Mouse (Mus musculus) brain, adult 2 months (tissue): ENCODE measurements at regions not wholly inside any gene's neighbourhood (a gene's known extent, or its start where the extent isn't known, plus 50 kb on each side); places are given as distances from the start of the nearest gene placed in this dataset.
"Not testable (repeated sequence)": the region's sequence is repeated elsewhere in the genome, so short reads cannot be mapped to it uniquely, and the experiment has no call there.

Experiments
- DNase-seq: peaks from one replicate; pipeline ENCODE4 v3.0.0; 2011; ENCODE audit warnings: low read depth, low spot score

DNA sequence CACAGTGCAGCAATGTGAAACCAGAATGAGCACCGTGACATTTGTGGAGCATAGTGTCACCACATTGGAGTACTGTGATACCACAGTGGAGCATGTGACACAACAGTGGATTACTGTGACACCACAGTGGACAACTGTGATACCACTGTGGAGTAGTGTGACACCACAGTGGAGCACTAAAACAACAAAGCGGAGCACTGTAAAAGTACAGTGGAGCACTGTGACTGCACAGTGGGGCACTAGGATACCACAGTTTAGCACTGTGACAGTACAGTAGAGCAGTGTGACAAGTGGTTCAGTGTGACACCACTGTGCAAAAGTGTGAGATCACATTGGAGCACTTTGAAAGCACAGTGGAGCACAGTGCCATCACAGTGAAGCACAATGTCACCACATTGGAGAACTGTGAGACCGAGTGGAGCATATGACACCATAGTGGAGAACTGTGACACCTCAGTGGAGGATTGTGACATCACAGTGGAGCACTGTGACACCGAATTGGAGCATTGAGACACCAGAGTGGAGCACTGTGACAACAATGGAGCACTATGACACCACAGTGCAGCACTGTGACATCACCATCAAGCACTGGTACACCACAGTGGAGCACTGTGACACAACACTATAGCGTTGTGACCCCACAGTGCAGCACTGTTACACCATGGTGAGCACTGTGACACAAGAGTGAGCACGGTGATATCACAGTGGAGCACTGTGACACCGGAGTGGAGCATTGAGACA lies 86.6 kb upstream of the Vmn1r2 start:
- no peak for DNase-seq

DNA sequence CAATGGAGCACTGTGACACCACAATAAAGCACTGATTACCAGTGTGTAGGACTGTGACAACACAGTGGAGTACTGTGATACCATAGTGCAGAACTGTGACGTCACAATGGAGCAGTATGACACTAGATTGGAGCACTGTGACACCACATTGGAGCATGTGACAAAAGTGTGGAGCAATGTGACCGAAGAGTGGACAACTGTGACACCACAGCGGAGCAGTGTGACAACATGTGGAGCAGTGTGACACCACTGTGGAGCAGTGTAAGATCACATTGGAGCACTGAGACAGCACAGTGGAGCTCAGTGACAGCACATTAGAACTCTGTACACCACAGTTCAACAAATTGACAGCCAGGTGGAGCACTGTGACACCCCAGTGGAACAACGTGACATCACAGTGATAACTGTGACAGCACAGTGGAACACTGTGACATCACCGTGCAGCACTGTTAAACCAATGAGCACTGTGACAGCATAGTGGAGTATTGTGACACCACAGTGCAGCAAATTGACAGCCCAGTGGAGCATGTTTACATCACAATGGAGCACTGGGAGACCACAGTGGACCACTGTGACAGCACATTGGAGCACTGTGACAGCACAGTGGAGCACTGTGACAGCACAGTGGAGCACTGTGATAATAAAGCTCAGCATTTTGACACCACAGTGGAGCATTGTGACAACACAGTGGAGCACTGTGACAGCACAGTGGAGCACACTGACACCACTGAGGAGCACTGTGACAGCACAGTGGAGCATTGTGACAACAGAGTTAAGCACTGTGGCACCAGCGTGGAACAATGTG lies 85.8 kb upstream of the Vmn1r2 start:
- no peak for DNase-seq

DNA sequence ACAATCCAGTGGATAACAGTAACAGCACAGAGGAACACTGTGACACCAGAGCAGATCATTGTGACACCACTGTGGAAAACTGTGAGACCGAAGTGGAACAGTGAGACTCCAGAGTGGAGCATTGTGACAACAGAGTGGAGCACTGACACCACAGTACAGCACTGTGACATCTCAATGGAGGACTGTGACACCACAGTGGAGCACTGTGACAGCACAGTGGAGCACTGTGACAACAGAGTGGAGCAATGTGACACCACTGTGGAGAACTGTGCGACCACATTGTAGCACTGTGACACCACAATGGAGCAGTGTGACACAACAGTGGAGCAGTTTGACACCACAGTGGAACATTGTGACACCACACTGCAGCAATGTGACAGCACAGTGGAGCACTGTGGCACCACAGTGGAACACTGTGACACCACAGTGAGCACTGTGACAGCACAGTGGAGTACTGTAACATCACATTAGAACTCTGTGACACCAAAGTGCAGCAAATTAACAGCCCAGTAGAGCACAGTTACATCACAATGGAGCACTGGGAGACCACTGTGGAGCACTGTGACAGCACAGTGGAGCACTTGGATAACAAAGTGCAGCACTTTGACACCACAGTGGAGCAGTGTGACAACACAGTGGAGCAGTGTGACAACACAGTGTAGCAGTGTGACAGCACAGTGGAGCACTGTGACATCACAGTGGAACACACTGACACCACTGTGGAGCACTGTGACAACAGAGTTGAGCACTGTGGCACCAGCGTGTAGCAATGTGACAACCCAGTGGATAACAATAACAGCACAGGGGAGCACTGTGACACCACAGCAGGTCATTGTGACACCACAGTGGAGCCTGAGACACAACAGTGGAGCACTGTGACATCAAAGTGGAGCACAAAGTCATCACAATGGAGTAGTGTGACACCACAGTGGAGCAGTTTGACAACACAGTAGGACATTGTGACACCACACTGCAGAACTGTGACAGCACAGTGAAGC lies 84.9 kb upstream of the Vmn1r2 start:
- DNase-seq = no peak

DNA sequence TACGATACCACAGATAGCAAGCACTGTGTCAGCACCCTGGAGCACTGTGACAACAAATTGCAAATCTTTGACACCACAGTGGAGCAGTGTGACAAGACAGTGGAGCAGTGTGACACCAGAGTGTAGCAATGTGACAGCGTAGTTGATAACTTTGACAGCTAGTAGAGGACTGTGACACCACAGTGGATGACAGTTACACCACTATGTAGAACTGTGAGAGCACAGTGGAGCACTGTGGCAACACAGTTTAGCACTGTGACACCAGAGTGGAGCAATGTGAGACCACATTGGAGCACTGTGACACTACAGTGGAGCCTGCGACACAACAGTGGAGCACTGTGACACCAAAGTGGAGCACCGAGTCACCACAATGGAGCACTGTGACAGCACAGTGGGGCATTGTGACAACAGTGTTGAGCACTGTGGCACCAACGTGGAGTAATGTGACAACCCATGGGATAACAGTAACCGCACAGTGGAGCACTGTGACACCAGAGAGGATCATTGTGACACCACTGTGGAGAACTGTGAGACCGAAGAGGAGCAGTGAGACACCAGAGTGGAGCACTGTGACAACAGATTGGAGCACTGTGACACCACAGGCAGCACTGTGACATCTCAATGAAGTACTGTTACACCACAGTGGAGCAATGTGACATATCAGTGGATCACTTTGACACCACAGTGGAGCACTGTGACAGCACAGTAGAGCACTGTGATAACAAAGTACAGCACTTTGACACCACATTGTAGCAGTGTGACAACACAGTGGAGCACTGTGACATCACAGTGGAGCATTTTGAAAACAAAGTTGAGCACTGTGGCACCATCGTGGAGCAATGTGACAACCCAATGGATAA lies 83.7 kb upstream of the Vmn1r2 start:
- DNase-seq = no peak

DNA sequence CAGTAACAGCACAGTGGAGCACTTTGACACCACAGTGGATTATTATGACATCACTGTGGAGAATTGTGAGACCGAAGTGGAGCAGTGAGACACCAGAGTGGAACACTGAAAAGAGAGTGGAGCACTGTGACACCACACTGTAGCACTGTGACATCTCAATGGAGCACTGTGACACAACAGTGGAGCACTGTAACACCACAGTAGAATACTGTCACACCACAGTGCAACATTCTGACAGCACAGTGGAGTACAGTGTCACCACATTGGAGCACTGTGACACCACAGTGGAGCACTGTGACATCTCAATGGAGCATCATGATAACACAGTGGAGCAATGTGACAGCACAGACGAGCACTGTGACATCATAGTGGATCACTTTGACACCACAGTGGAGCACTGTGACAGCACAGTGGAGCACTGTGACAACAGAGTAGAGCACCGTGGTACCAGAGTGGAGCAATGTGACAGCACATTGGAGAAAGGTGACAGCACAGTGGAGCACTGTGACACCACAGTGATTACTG lies 83.0 kb upstream of the Vmn1r2 start:
- DNase-seq = no peak

DNA sequence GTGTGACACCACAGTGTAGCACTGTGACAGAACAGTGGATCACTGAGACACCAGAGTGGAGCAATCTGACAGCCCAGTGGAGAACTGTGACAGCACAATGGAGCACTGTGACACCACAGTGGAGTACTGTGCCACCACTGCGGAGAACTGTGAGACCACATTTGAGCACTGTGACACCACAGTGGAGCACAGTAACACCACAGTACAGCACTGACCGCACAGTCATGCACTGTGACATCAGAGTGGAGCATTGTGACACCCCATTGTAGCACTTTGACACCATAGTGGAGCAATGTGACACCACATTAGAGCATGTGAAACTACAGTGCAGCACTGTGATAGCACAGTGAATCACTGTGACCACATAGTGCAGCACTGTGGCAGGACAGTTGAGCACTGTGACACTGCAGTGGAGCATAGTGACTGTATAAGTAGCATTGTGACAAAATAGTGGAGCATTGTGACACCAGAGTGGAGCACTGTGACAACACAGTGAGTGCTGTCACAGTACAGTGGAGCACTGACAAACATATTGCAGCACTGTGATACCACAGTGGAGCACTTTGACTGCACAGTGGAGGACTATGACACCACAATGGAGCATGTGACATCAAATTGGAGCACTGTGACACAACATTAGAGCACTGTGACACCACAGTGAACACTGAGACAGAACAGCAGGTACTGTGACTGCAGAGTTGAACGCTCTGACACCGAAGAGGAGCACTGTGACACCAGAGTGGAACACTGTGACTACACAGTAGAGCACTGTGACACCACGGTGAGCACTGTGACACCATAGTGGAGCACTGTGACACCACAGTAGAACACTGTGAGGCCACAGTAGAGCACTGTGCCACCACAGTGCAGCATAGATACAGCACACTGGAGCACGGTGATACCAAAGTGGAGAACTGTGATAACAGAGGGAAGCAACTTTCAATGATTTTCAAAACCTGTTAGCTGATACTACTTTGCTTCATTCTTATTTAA lies 81.4 kb upstream of the Vmn1r2 start:
- DNase-seq = no peak

DNA sequence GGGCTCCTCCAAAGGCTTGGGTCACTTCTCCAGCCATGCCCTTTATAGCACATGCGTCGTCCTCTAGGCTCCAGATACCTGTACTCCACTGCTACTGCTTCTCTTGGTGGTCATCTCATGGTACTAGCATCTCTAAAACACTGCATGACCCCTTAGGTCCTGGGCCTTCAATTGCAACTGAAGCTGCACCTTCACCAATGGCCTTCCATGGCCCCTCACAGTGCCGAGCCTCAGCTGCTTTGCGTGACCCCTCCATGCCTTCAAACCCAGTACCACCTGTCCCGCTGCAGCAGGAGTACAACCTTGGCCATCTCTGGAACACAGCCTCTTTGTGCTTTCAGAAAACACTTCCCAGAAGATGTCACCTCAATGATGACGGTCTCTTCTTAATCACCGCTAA lies 79.5 kb upstream of the Vmn1r2 start:
- DNase-seq = not testable (repeated sequence)

DNA sequence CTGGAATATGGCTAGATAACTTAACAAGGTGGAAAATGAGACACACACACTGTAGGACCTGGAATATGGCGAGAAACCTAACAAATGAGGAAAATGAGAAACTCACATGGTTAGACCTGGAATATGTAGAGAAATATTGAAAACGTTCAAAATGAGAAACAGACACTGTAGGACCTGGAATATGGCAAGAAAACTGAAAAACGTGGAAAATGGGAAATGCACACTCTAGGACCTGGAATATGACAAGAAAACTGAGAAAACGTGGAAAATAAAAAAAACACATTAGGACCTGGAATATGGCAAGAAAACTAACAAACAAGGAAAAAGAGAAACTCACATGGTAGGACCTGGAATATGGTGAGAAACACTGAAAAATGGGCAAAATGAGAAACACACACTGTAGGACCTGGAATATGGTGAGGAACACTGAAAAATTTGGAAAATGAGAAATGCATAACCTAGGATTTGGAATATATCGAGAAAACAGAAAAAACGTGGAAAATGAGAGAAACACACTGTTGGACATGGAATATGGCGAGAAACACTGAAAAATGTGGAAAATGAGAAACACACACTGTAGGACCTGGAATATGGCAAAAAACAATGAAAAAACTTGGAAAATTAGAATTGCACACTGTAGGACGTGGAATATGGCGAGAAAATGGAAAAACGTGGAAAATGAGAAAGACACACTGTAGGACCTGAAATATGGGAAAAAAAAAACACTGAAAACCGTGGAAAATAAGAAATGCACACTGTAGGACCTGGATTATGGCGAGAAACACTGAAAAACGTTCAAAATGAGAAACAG lies 77.3 kb upstream of the Vmn1r2 start:
- DNase-seq = peak; percentile 13

DNA sequence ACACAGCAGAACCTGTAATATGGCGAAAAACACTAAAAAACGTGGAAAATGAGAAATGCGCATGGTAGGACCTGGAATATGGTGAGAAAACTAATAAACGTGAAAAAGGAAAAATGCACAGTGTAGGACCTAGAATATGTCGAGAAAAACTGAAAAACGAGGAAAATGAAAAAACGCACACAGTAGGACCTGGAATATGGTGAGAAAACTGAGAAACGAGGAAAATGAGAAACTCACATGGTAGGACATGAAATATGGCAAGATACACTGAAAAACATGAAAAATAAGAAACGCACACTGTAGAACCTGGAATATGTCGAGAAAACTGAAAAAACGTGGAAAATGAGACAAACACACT lies 76.8 kb upstream of the Vmn1r2 start:
- no peak for DNase-seq

DNA sequence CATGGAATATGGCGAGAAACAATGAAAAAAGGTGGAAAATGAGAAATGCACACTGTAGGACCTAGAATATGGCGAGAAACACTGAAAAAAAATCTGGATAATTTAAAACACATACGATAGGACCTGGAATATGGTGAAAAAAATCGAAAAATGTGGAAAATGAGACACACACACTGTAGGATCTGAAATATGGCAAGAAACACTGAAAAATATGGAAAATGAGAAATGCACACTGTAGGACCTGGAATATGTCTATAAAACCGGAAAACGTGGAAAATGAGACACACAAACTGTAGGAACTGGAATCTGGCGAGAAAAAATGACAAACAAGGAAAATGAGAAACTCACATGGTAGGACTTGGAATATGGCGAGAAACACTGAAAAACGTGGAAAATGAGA lies 76.4 kb upstream of the Vmn1r2 start:
- DNase-seq = no peak
